Mouse (Mus musculus) erythroblast, embryonic 14.5 days (primary cell): ENCODE measurements around the gene Plcb3. TPM values are rescaled to one million over a fixed set of nuclear protein-coding genes. Genes with fewer than 3 reads are reported as not detected.
"Not testable (repeated sequence)": the region's sequence is repeated elsewhere in the genome, so short reads cannot be mapped to it uniquely, and the experiment has no call there.

ENCODE experiments used
- H3K27me3 ChIP-seq: 2 replicates; pipeline ENCODE4 v1.6.1; 2012; ENCODE audit warnings: inconsistent platforms; ENCODE audit not compliant: control insufficient read depth
- H3K36me3 ChIP-seq: 2 replicates; pipeline ENCODE4 v1.6.1; 2012; ENCODE audit warnings: mild to moderate bottlenecking, inconsistent platforms; ENCODE audit not compliant: control insufficient read depth
- H3K4me1 ChIP-seq: 2 replicates; pipeline ENCODE4 v1.6.1; 2012; ENCODE audit warnings: inconsistent platforms; ENCODE audit not compliant: control insufficient read depth
- H3K4me3 ChIP-seq: replicated peaks from 2 replicates; pipeline ENCODE3; 2012; ENCODE audit warnings: moderate library complexity, mild to moderate bottlenecking, inconsistent platforms
- H3K9me3 ChIP-seq: 2 replicates; pipeline ENCODE4 v1.6.1; 2012; ENCODE audit warnings: low read length, inconsistent platforms, mixed read lengths; ENCODE audit not compliant: control insufficient read depth
- GATA1 ChIP-seq: IDR thresholded peaks from 2 replicates; pipeline ENCODE4 v1.6.1; 2012; ENCODE audit warnings: low read length, inconsistent platforms, mixed read lengths
- TAL1 ChIP-seq: IDR thresholded peaks from 3 replicates; pipeline ENCODE4 v1.6.1; 2012; ENCODE audit warnings: low read length, inconsistent platforms, mixed read lengths
- polyA plus RNA-seq: library from polyadenylated mRNA; stranded (reverse); fragments of >175 nt; gene quantifications from 2 replicates; pipeline ENCODE4 v1.2.3, GENCODE M21; 2012

The Plcb3 gene
- polyA plus RNA-seq, 1 experiment: 0.22 TPM

GRCm38 (mm10) chr19:6911101-6912074 lies 64.9 kb downstream of the Plcb3 start:
- Histone ChIP-seq H3K36me3 (peaks cover 47% of the 10 kb centered on the region), H3K4me3 (peak overlapping the region; percentile 23), H3K27me3 (no peaks in the 10 kb centered on the region), H3K4me1 (peaks cover 62% of the 10 kb centered on the region), H3K9me3 (no peaks in the 10 kb centered on the region)
- TF ChIP-seq GATA1: no peak
- no peak for TF ChIP-seq TAL1

GRCm38 (mm10) chr19:6910306-6910705 lies 66.0 kb downstream of the Plcb3 start:
- peaks cover 55% of the 10 kb centered on the region for H3K36me3 ChIP-seq
- peak overlapping the region; percentile 68 for H3K4me3 ChIP-seq
- not testable (repeated sequence) for H3K27me3 ChIP-seq, H3K9me3 ChIP-seq
- peaks cover 51% of the 10 kb centered on the region for H3K4me1 ChIP-seq

DNA sequence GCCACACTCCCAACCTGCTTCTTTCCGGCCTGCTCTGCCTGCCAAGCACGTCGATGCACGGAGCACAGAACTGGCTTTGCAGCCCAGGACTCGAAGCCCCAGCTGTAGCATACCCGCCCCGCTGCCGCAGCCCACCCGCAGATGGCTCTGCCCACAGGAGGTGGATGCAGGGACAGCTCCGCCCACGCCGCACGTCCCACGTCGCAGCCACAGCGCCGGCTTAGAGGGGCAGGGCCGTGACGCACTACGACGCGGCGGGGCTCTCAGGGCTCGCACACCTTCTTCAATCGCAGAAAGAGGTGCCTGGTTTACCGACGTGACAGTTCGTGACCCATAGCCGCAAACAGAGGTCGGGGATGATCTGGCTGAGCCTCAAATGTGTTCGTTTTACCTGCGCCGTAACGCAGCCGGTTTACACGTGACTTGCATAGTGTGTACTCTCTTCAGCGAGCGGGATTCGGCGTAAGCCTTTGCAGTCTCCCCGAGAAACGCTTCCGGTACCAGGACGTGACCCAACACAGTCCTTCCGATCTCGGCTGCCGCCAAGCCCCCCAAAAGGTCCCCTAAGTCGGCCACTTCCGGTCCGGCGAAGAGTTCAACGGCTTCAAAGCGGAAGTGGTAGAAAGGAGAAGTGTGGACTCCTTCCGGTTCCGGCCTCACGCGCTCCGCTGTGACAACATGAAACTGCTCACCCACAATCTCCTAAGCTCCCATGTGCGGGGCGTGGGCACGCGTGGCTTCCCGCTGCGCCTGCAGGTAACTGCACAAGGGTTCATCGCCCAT lies 66.6 kb downstream of the Plcb3 start, which contains the start of the genes Trmt112 and Prdx5:
Gene Trmt112 (plus strand): TSS at position 192 of the 783 bp plus-strand sequence.
Gene Prdx5 (minus strand): TSS at position 600 of the 783 bp plus-strand sequence.
- no peaks in the 10 kb centered on the region for H3K27me3 ChIP-seq
- peaks cover 59% of the 10 kb centered on the region for H3K36me3 ChIP-seq
- peaks cover 48% of the 10 kb centered on the region for H3K4me1 ChIP-seq
- H3K4me3 ChIP-seq: peak within 1 kb of the TSS; percentile 68
- TF ChIP-seq GATA1 (no peak), TAL1 (no peak)
- no peaks in the 10 kb centered on the region for H3K9me3 ChIP-seq

GRCm38 (mm10) chr19:6909021-6909420 lies 67.2 kb downstream of the Plcb3 start:
- TF ChIP-seq TAL1 (no peak), GATA1 (no peak)
- Histone ChIP-seq H3K36me3 (peaks cover 57% of the 10 kb centered on the region), H3K4me3 (peak overlapping the region; percentile 68), H3K9me3 (no peaks in the 10 kb centered on the region), H3K4me1 (peaks cover 42% of the 10 kb centered on the region), H3K27me3 (no peaks in the 10 kb centered on the region)

- H3K4me1 ChIP-seq: peaks cover 39% of the 10 kb centered on the region
- peak overlapping the region; percentile 68 for H3K4me3 ChIP-seq
- TF ChIP-seq GATA1 (no peak), TAL1 (no peak)
- no peaks in the 10 kb centered on the region for H3K27me3 ChIP-seq
- peaks cover 48% of the 10 kb centered on the region for H3K36me3 ChIP-seq
- H3K9me3 ChIP-seq: no peaks in the 10 kb centered on the region
These were observed 68.3 kb downstream of the Plcb3 start for GRCm38 (mm10) chr19:6907811-6908540.

DNA sequence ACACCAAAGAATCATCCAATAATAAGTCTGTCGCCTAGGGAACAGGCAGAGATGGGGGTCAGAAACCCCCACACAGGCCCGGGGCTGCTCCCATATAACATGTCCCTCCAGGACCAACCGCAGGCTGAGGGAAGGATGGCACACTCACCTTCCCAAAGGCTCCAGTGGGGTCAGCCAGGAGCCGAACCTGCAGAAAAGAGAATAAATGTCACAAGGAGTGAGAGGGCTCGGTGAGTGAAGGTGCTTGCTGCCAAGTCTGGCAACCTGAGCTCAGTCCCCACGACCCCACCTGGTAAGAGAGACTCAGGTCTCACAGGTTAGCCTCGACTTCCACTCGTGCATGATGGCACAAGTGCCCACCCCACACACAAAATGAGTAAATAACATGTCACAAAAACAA lies 69.2 kb downstream of the Plcb3 start:
- no peaks in the 10 kb centered on the region for H3K9me3 ChIP-seq
- peaks cover 39% of the 10 kb centered on the region for H3K4me1 ChIP-seq
- no peaks in the 10 kb centered on the region for H3K27me3 ChIP-seq
- TF ChIP-seq TAL1 (no peak), GATA1 (no peak)
- H3K36me3 ChIP-seq: peaks cover 39% of the 10 kb centered on the region
- H3K4me3 ChIP-seq: no peak overlapping the region

GRCm38 (mm10) chr19:6906199-6906598 lies 70.1 kb downstream of the Plcb3 start:
- peaks cover 32% of the 10 kb centered on the region for H3K4me1 ChIP-seq
- H3K27me3 ChIP-seq: no peaks in the 10 kb centered on the region
- peaks cover 30% of the 10 kb centered on the region for H3K36me3 ChIP-seq
- H3K9me3 ChIP-seq: peaks cover 1% of the 10 kb centered on the region; the same call in 1 of the 2 replicates
- no peak overlapping the region for H3K4me3 ChIP-seq
- no peak for TF ChIP-seq TAL1
- TF ChIP-seq GATA1: no peak

- peaks cover 27% of the 10 kb centered on the region for H3K4me1 ChIP-seq
- no peaks in the 10 kb centered on the region for H3K27me3 ChIP-seq
- H3K9me3 ChIP-seq: peaks cover 3% of the 10 kb centered on the region; the same call in 1 of the 2 replicates
- H3K4me3 ChIP-seq: no peak overlapping the region
- peaks cover 27% of the 10 kb centered on the region for H3K36me3 ChIP-seq
- TF ChIP-seq GATA1 (no peak), TAL1 (no peak)
These were observed 70.6 kb downstream of the Plcb3 start for GRCm38 (mm10) chr19:6905498-6906159.
